Mouse (Mus musculus) cerebellum, adult 2 months (tissue): Measurements from ENCODE around the gene Adcy1.

ENCODE experiments used
- CTCF ChIP-seq: fragments of 200-500 bp; IDR thresholded peaks from 2 replicates; pipeline ENCODE4 v1.5.1; 2011; ENCODE audit warnings: low read depth, mild to moderate bottlenecking, control low read depth, low read length, moderate library complexity, borderline replicate concordance; ENCODE audit not compliant: insufficient read depth
- POLR2A ChIP-seq: fragments of 200-500 bp; IDR thresholded peaks from 2 replicates; pipeline ENCODE4 v1.6.1; 2011; ENCODE audit warnings: low read length, control low read depth, borderline replicate concordance; ENCODE audit not compliant: insufficient read depth

DNA sequence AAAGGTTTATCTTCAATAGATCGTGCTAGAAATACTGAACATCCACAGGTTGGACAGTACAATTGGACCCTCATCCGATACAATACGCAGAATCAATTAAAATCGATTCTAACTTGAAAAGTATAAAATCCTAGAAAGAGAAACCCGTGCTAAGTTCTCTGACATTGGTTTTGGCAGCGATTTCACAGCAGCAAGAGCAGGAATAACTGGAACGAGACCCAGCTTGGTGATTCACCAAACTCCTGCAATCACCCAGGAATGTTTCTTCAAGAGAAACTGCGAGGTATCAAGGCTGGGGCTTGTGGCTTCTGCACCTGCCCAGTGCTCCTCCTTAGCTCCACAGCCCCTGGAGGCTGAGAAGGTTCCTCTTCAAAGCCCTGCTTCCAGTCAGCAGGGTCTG is 42.0 kb downstream of the Adcy1 start:
- TF ChIP-seq POLR2A (no peak), CTCF (no peak)
